Mouse (Mus musculus): ENCODE results near the gene Mycbpap. TPM values are rescaled to one million over a fixed set of nuclear protein-coding genes. Genes with fewer than 3 reads are reported as not detected.

Mycbpap gene
- total RNA-seq (2014; rRNA removed) (3.2 and 4.4 TPM in 2 replicates), polyA plus RNA-seq (2015; fragmentation: Nextera tagmentation; extraction: Ambion mirVana) (1.2 and 2.0 TPM in 2 replicates)

DNA sequence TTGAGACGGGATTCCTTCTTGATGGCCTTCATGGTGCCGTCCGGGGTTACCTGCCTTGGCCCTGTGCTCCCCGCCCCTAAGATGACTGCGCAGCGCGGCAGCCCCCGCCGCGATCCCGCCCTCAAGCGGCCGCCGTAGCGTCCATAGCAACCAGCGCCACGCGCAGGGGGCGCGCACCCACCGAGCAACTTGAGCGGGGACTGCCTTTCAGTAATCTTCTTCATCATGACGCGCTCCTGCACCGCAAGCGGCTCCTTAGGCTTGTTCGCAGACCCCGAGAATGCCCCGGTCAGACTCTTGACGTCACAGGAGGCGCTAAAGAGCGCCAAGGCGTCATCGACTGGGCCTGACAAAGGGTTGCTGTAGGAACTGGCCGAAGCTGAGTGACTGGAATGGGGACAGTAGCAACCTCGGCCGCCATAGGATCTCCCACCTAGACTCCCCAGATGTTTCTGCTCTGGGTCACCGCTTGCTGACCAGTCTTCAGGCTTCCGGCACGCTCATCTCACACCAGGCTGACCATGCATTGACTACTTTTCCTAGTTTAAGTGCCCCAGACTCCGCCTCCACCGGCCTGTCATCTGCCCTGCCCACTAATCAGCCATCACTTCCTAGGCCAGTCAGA, at the start of gene Mycbpap:
Gene Mycbpap (minus strand): TSS at position 524 of the 625 bp plus-strand sequence.
- H3K36me3 ChIP-seq (ENCODE audit: insufficient read depth, low read length) = no peaks in the 10 kb centered on the region
- H3K27ac ChIP-seq (ENCODE audit: low read depth, low read length) = no peak within 1 kb of the TSS
- TF ChIP-seq CTCF (IDR thresholded peaks at IDR 0.05) = peak; percentile 47
- H3K4me3 ChIP-seq (ENCODE audit: low read depth, low read length) = peak within 1 kb of the TSS; percentile 39
- ATAC-seq (ENCODE audit: low FRiP score) (peak; percentile 68; the same call in 1 of the 2 replicates), DNase-seq (ENCODE audit: low spot score) (peak; percentile 67)
- 0 out of 2 replicates have a peak, but pooled peaks cover 4% of the 10 kb centered on the region for H3K4me1 ChIP-seq (ENCODE audit: insufficient read depth, low read length)
- peak within 1 kb of the TSS; percentile 60 for H3K4me2 ChIP-seq (ENCODE audit: low read depth, low read length, poor library complexity, severe bottlenecking)
- no peaks in the 10 kb centered on the region for H3K27me3 ChIP-seq (ENCODE audit: insufficient read depth, low read length)
- H3K9ac ChIP-seq (replicated peaks; ENCODE audit: low read length, poor library complexity, severe bottlenecking) = peak within 1 kb of the TSS; percentile 20; the same call in 1 of the 2 replicates
- 2% methylated on average over 42 of the region's 42 CpGs for WGBS
- no peaks in the 10 kb centered on the region for H3K9me3 ChIP-seq (ENCODE audit: low read length)

- no peak for TF ChIP-seq CTCF (IDR thresholded peaks at IDR 0.05)
- H3K9ac ChIP-seq (replicated peaks; ENCODE audit: low read length, poor library complexity, severe bottlenecking) = no peak overlapping the region
- DNase-seq (ENCODE audit: low spot score) (no peak), ATAC-seq (ENCODE audit: low FRiP score) (no peak)
- no peaks in the 10 kb centered on the region for H3K4me1 ChIP-seq (ENCODE audit: insufficient read depth, low read length)
- no peak overlapping the region for H3K4me2 ChIP-seq (ENCODE audit: low read depth, low read length, poor library complexity, severe bottlenecking)
- no peaks in the 10 kb centered on the region for H3K9me3 ChIP-seq (ENCODE audit: low read length)
- 0 out of 2 replicates have a peak, but pooled peaks cover 1% of the 10 kb centered on the region for H3K27me3 ChIP-seq (ENCODE audit: insufficient read depth, low read length)
- no peaks in the 10 kb centered on the region for H3K36me3 ChIP-seq (ENCODE audit: insufficient read depth, low read length)
- H3K4me3 ChIP-seq (ENCODE audit: low read depth, low read length) = no peak overlapping the region
- 51% methylated on average over 9 of the region's 9 CpGs for WGBS
- H3K27ac ChIP-seq (ENCODE audit: low read depth, low read length) = no peak overlapping the region
Observed at GRCm38 (mm10) chr11:94570612-94571011, 49.1 kb upstream of the Mycbpap start.

GRCm38 (mm10) chr11:94567326-94567725, 45.8 kb upstream of the Mycbpap start:
- no peaks in the 10 kb centered on the region for H3K36me3 ChIP-seq (ENCODE audit: insufficient read depth, low read length)
- no peak for TF ChIP-seq CTCF (IDR thresholded peaks at IDR 0.05)

GRCm38 (mm10) chr11:94566534-94566933, 45.0 kb upstream of the Mycbpap start:
- H3K9me3 ChIP-seq (ENCODE audit: low read length) = no peaks in the 10 kb centered on the region
- H3K27ac ChIP-seq (ENCODE audit: low read depth, low read length) = no peak overlapping the region
- no peak overlapping the region for H3K4me2 ChIP-seq (ENCODE audit: low read depth, low read length, poor library complexity, severe bottlenecking)
- no peak for DNase-seq (ENCODE audit: low spot score)
- whole genome bisulfite sequencing = 83% methylated on average over 6 of the region's 6 CpGs
- H3K9ac ChIP-seq (replicated peaks; ENCODE audit: low read length, poor library complexity, severe bottlenecking) = no peak overlapping the region
- no peak for TF ChIP-seq CTCF (IDR thresholded peaks at IDR 0.05)
- peaks cover 20% of the 10 kb centered on the region; the same call in 1 of the 2 replicates for H3K27me3 ChIP-seq (ENCODE audit: insufficient read depth, low read length)
- no peaks in the 10 kb centered on the region for H3K4me1 ChIP-seq (ENCODE audit: insufficient read depth, low read length)
- H3K36me3 ChIP-seq (ENCODE audit: insufficient read depth, low read length) = no peaks in the 10 kb centered on the region
- no peak for ATAC-seq (ENCODE audit: low FRiP score)
- no peak overlapping the region for H3K4me3 ChIP-seq (ENCODE audit: low read depth, low read length)

More at GRCm38 (mm10) chr11:94567326-94567725, 45.8 kb upstream of the Mycbpap start:
- ATAC-seq (ENCODE audit: low FRiP score) (no peak), DNase-seq (ENCODE audit: low spot score) (no peak)
- Histone ChIP-seq H3K9me3 (ENCODE audit: low read length) (no peaks in the 10 kb centered on the region), H3K27me3 (ENCODE audit: insufficient read depth, low read length) (peaks cover 20% of the 10 kb centered on the region; the same call in 1 of the 2 replicates), H3K9ac (replicated peaks; ENCODE audit: low read length, poor library complexity, severe bottlenecking) (no peak overlapping the region), H3K4me1 (ENCODE audit: insufficient read depth, low read length) (no peaks in the 10 kb centered on the region), H3K4me3 (ENCODE audit: low read depth, low read length) (no peak overlapping the region), H3K4me2 (ENCODE audit: low read depth, low read length, poor library complexity, severe bottlenecking) (no peak overlapping the region), H3K27ac (ENCODE audit: low read depth, low read length) (no peak overlapping the region)
- 92% methylated on average over 7 of the region's 7 CpGs for WGBS

DNA sequence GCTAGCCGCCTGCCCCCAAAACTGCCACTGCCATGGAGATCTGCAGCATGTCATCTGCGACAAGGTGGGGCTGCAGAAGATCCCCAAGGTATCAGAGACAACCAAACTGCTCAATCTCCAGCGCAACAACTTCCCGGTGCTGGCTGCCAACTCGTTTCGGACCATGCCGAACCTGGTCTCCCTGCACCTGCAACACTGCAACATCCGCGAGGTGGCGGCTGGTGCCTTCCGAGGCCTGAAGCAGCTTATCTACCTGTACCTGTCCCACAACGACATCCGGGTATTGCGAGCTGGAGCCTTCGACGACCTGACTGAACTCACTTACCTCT, 43.6 kb upstream of the Mycbpap start:
- 16% methylated on average over 16 of the region's 16 CpGs for WGBS
- H3K4me3 ChIP-seq (ENCODE audit: low read depth, low read length) = peak overlapping the region; percentile 26
- H3K4me1 ChIP-seq (ENCODE audit: insufficient read depth, low read length) = no peaks in the 10 kb centered on the region
- H3K4me2 ChIP-seq (ENCODE audit: low read depth, low read length, poor library complexity, severe bottlenecking) = peak overlapping the region; percentile 47
- no peak overlapping the region for H3K9ac ChIP-seq (replicated peaks; ENCODE audit: low read length, poor library complexity, severe bottlenecking)
- ATAC-seq (ENCODE audit: low FRiP score) (no peak), DNase-seq (ENCODE audit: low spot score) (no peak)
- no peaks in the 10 kb centered on the region for H3K36me3 ChIP-seq (ENCODE audit: insufficient read depth, low read length)
- no peak overlapping the region for H3K27ac ChIP-seq (ENCODE audit: low read depth, low read length)
- H3K9me3 ChIP-seq (ENCODE audit: low read length) = no peaks in the 10 kb centered on the region
- H3K27me3 ChIP-seq (ENCODE audit: insufficient read depth, low read length) = peaks cover 20% of the 10 kb centered on the region; the same call in 1 of the 2 replicates
- peak; percentile 57 for TF ChIP-seq CTCF (IDR thresholded peaks at IDR 0.05)

DNA sequence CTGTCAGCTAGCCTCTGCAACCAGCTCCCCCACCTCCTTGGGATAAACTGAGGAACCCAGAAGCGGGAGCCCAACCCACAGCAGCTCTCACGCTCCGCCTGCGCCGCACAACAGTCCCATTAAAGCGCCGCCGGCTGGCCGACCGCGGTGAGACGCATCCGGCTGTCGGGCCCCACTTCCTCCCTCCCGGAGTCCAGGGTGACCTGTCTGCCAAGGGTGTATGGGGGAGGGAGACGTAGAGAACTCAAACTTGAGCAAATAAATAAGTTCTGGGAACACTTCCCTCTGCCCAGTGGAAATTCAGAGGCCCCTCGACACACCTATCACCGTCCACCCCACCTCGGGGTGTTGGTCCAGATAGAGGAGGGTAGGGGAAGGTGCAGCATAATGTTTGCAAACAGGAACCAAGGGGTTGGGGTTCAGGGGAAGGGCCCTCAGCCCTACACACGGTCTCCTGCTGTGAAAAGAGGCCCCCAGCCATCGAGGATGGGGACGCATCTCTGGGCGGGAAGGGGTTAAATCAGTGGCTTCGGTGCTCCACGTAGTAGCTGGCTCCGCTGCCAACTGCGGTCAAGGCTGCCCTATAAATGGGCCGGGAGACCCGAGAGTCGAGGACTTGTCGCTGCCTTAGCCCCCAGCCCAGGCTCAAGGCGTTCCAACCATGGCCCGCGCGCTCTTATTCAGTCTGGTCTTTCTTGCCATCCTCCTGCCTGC, 43.1 kb upstream of the Mycbpap start, which contains the start of gene Chad:
Gene Chad (plus strand): TSS at position 611 of the 714 bp plus-strand sequence.
- peak; percentile 23; the same call in 1 of the 2 replicates for ATAC-seq (ENCODE audit: low FRiP score)
- H3K27me3 ChIP-seq (ENCODE audit: insufficient read depth, low read length) = peaks cover 20% of the 10 kb centered on the region; the same call in 1 of the 2 replicates
- H3K36me3 ChIP-seq (ENCODE audit: insufficient read depth, low read length) = no peaks in the 10 kb centered on the region
- H3K27ac ChIP-seq (ENCODE audit: low read depth, low read length) = no peak within 1 kb of the TSS
- no peaks in the 10 kb centered on the region for H3K4me1 ChIP-seq (ENCODE audit: insufficient read depth, low read length)
- H3K4me2 ChIP-seq (ENCODE audit: low read depth, low read length, poor library complexity, severe bottlenecking) = peak within 1 kb of the TSS; percentile 47
- no peak within 1 kb of the TSS for H3K9ac ChIP-seq (replicated peaks; ENCODE audit: low read length, poor library complexity, severe bottlenecking)
- H3K4me3 ChIP-seq (ENCODE audit: low read depth, low read length) = peak within 1 kb of the TSS; percentile 26
- WGBS = 4% methylated on average over 35 of the region's 35 CpGs
- DNase-seq (ENCODE audit: low spot score) = peak; percentile 15
- peak; percentile 18; the same call in 1 of the 2 replicates for TF ChIP-seq CTCF (IDR thresholded peaks at IDR 0.05)
- no peaks in the 10 kb centered on the region for H3K9me3 ChIP-seq (ENCODE audit: low read length)
